Mouse (Mus musculus): ENCODE results near the gene Fscn2.

Fscn2 gene

GRCm38 (mm10) chr11:120357791-120358401 lies 3.4 kb upstream of the Fscn2 start:
- DNase-seq (ENCODE audit: low spot score in 2 of 2), result peak; percentile 93 to 94

GRCm38 (mm10) chr11:120359391-120359790 lies 1.9 kb upstream of the Fscn2 start:
- no peak for DNase-seq (ENCODE audit: low spot score in 2 of 2)

DNA sequence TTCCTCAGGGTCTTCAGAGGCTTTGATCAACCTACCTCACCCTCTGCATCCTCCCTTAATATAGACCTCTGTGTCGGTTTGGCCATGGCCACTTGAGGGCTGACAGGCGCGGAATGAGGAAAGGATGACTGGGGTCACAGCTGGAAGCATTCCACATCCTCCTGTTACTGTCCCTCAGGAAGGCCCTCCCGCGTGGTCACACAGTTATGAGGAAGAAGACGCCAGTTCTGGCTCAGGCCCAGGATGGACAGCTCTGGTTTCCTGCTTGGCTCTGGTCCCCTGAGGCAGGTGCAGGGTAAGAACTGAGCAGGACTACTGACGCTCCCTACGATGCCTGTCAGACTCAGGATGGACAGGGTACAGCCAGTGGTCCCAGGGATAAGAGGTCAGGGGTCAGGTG lies 1.3 kb upstream of the Fscn2 start:
- DNase-seq (ENCODE audit: low spot score in 2 of 2), result peak in 1 of 2 experiments; percentile 52

- DNase-seq (ENCODE audit: low spot score in 2 of 2), result no peak
These were observed 579 bp upstream of the Fscn2 start for GRCm38 (mm10) chr11:120360755-120361154.

DNA sequence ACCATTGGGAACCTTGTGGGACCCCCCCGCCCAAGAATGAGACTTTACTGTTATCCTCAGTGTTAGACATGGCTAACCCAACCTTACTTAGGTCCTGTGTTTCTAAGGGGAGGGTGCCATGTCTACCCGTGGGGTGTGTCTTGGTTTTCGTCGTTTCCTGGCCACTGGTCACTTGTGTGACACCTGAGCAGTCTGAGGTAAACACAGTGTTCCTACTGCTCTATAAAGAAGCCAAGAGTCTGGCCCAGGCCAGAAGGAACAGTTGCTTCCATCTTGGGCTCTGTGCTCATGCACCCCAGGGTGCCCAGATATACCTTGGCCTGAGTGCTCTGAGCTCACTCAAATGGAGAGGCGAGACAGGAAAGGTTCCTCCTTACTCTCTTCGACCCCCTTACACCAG lies 1.6 kb downstream of the Fscn2 start:
- DNase-seq (ENCODE audit: low spot score in 2 of 2), result no peak

- no peak for DNase-seq (ENCODE audit: low spot score in 2 of 2)
These were observed 5.2 kb downstream of the Fscn2 start for GRCm38 (mm10) chr11:120366443-120367027.

DNA sequence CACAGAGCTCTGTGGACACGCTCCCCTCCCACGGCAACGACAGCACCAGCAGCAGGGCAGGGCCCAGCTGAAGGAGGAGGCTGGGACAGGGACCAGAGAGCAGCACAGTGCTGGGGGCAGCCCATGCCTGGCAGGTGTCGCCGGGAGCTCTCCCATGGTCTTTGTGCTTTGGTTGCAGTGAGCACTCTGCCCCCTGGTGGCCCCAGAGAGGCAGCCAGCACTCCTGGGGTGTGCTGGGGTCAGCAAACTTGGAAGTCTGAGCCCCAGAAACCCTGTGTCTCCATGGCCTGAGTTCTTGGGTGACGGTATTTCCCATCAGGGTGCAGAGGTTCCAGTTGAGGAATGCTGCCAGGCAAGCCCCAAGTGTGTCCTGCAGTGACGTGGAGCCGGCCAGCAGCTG lies 8.3 kb downstream of the Fscn2 start:
- peak in 1 of 2 experiments; percentile 76 for DNase-seq (ENCODE audit: low spot score in 2 of 2)

GRCm38 (mm10) chr11:120373025-120373424 lies 11.7 kb downstream of the Fscn2 start:
- no peak for DNase-seq (ENCODE audit: low spot score in 2 of 2)

- DNase-seq (ENCODE audit: low spot score in 2 of 2), result peak in 1 of 2 experiments; percentile 53
These were observed 12.7 kb downstream of the Fscn2 start for GRCm38 (mm10) chr11:120373820-120374586.

GRCm38 (mm10) chr11:120375324-120375723 lies 14.0 kb downstream of the Fscn2 start:
- DNase-seq (ENCODE audit: low spot score in 2 of 2), result no peak

DNA sequence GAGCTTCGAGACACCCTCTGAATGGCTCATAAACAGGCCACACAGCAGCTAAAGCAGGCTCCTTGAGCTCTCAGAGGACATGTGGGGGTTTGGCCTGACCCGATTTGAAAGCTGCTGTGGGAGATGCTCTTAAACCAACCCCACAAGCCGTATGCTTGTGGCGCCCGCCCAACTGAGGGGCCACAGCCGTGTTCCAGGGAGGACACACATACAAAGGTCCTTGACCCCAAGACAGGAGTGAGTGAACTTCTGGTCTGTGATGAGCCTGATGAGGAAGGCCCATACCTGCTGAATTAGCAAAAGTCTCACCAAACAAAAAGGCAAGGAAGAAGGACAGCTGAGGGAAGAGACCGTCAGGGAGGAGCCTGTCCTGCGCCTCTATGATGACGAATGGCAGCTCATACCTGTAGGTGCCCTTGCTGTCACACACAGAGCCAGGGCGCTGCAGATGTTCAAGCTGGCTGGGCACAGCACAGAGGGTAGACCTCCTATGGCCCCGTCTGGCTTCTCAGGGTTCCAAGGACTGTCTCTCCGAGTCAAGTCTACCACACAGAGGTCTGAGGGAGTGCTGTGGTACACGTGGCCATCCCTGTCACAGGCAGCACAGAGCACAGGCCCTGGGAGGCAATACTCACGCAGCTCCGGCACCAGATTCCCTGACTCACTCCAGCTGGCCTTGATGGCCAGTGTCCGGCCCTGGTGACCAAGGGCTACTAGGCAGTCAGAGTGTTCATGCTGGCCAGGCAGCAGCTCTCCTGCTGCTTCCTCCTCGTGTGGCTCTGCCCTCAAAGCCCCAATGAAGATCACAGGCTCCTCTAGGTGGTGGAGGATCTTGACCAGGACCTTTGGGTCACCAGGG lies 15.2 kb downstream of the Fscn2 start:
- no peak for DNase-seq (ENCODE audit: low spot score in 2 of 2)

DNA sequence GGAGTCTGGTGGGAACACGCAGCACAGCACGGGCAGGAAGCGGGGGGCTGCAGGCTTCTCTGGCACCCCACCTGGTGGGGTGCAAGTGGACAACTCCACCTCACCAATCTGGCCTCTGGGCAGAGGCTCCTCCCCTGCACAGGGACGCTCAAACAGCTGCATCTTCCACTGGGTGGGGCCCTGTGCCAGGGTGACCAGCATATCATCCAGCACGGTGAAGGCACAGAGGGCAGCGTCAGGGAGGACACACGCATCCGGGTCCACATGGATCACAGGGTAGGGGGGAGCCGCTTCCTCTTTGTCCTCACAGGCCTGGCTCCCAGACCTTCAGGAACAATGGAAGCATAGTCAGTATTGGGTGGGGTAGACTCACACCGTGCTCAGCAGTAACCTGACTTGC lies 16.0 kb downstream of the Fscn2 start:
- no peak for DNase-seq (ENCODE audit: low spot score in 2 of 2)

DNA sequence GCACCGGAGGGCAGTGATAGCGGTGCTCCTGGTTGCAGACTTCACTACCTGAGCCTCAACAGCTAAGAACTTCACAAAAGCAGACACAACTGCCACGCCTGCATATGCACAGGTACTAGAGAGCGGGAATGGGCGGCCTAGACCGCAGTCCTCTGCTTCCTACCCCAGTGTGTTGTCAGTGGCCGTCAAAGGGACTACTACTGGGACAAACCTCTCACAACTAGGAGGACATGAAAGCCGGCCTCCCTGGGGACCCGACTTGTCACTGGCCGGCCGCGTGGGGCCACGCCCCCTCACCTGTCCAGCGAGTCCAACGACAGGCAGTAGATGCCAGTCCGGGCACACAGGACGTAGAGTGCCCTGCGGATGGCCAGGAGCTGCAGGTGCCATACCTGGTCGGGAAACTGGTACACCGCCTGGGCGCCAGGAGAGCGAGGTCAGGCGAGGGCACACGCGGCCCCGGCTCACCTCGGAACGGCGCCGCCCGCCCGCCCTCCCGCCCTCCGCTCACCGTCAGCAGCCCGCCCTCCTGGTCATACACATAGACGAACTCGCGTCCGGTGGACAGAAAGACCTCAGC lies 16.8 kb downstream of the Fscn2 start:
- peak; percentile 62 to 76 for DNase-seq (ENCODE audit: low spot score in 2 of 2)

DNA sequence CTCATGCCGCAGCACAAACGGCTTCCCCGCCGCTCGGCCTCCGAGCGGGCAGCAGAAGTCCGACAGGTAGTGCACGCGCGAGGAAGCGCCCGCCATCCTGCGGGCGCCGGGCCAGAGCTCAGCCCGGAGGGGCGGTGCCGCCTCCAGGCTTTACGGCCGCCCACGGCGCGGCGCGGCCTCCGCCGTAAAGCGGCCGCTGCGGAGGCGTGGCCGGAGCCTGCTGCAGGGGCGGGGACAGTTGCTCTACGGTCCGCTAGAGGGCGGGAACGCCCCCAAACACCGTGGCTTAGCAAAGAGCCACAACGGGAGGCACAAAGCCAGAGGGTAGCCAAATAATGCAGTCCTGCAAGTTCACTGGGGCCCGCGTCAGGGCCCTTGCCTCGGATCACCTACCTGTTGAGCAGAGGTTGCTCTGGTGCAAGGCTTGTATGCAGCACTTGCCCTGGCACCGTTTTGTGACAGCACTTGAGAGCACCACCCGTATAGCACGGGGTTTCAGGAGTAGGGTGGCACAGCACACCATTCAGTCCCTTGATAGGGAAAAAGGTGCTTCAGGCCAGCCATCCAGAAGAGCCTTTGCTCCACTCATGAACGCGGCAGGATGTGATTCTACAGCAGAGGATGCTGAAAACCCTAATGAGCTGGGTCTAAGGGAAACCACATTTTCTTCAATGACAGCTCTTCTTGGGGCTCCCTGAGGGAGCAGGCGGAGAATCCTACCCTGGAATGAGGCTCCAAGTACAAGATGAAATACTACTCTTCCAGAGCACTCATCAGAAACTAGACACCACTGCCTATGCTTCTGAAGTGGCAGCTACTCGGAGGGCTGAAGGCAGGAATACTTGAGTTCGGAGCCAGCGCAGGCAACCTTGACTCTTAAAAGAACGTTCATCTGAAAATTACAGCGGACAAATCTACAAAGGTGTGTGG lies 17.5 kb downstream of the Fscn2 start, which contains the start of gene Faap100:
TSS of gene Faap100 (minus strand) at position 154 of the 930 bp plus-strand sequence.
- peak; percentile 91 to 92 for DNase-seq (ENCODE audit: low spot score in 2 of 2)

GRCm38 (mm10) chr11:120380271-120380670 lies 18.9 kb downstream of the Fscn2 start:
- DNase-seq (ENCODE audit: low spot score in 2 of 2), result peak in 1 of 2 experiments; percentile 33

DNA sequence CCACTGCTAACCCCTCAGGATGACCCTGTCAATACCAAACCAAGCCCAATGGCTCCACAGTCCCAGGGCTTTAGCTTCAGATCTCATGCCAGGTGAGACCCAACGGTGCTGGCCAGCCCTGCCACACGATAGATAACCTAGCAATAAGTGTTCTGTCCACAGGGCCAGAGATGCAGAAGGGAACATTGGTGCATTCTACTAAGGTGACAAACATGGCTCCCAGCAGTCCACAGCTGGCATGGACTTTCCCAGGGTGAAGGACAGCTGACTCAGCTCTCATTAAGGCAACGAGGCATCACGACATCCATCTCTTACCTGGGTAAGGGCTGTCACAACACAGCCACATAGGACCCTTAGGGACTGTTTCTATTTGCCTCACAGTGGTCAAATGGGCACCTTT lies 19.8 kb downstream of the Fscn2 start:
- peak in 1 of 2 experiments; percentile 35 for DNase-seq (ENCODE audit: low spot score in 2 of 2)

- peak in 1 of 2 experiments; percentile 53 for DNase-seq (ENCODE audit: low spot score in 2 of 2)
These were observed 21.2 kb downstream of the Fscn2 start for GRCm38 (mm10) chr11:120382509-120382908.

GRCm38 (mm10) chr11:120386632-120387031 lies 25.3 kb downstream of the Fscn2 start:
- DNase-seq (ENCODE audit: low spot score in 2 of 2), result no peak

DNA sequence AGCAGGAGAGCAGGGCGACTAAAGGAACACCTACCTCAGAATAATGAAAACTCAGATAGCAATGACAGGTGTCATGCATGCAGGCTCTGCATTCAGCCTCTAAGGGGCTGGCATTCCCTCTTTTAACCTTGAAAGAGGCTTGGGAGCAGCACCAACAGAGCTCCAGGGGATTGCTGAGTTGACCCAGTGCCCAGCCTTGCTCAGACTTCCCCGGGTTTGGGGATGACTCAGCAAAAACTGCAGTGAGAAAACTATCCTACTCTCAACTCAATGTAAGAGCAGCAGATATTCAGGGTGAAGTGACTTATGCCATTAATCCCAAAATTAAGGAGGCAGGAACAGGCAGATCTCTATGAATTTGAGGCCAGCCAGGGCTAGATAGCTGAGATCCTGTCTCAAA lies 25.8 kb downstream of the Fscn2 start:
- DNase-seq (ENCODE audit: low spot score in 2 of 2), result no peak

- no peak for DNase-seq (ENCODE audit: low spot score in 2 of 2)
These were observed 27.2 kb downstream of the Fscn2 start for GRCm38 (mm10) chr11:120388580-120388979.
